Mouse (Mus musculus) adipose tissue, adult 10 weeks (tissue): ENCODE results near the gene Glt6d1. TPM values are rescaled to one million over a fixed set of nuclear protein-coding genes. Genes with fewer than 3 reads are reported as not detected.

Source experiments
- polyA plus RNA-seq: library from polyadenylated mRNA; stranded (reverse); fragments of 350-450 nt; fragmentation: Illumina TruSeq; extraction: RNeasy Lipid Tissue Mini Kit (QIAGEN cat#74804); gene quantifications from one replicate; pipeline ENCODE4 v1.2.3, GENCODE M21; 2014; ENCODE audit warnings: low read depth, low replicate concordance

The Glt6d1 gene
- polyA plus RNA-seq, result 1.5 TPM

DNA sequence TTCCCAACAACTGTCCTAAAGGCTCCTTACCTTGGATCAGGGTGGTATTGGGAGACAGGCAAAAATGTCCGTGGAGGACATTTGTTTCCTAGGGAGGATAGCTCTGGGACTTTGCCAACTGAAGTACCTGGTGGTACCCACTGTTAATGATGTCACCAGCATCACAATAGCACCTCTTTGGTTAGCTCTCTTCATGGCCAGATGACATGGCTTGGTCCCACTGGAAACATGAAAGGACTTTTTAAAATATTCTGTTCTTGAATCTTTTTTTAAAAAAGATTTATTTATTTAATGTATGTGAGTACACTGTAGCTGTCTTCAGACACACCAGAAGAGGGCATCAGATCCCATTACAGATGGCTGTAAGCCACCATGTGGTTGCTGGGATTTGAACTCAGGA lies at the start of gene Glt6d1:
Gene Glt6d1 (minus strand): TSS at position 101 of the 400 bp plus-strand sequence.

DNA sequence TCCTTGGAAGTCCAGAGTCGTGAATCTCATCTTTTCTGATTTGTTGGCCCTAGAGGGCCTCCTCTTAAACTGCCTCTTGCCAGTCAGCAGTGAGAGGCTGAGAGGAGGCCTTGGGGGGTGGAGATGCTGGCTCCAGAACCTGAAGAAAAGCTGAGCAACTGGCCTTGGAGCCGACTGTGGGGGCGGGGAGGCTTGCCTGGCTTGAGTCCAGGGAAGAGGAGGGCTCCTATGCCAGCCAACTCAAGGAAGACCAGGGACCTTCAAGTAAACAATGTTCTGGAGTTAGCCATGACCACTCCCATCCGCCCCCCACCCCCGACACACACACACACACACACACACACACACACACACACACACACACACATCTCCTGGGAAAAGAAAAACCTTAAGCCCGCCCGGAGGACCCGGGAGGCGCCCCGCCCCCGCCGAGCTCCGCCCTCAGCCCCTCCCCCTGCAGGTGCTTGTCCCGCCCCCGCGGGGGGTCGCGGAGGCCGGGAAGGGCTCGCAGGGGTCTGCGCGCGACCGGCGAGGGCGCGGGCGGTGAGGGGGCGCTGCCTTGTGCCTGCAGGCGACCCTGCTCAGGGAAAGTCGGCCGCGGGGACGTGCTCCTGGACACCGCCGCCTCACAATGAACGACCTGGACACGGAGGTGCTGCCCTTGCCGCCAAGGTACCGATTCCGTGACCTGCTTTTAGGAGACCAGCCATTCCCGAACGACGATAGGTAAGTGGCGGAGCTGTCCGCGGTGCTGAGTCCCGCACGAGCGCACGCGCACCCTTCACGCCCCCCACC lies 47.9 kb upstream of the Glt6d1 start, which contains the start of gene Kcnt1:
Gene Kcnt1 (plus strand): TSS at position 398 of the 795 bp plus-strand sequence.

DNA sequence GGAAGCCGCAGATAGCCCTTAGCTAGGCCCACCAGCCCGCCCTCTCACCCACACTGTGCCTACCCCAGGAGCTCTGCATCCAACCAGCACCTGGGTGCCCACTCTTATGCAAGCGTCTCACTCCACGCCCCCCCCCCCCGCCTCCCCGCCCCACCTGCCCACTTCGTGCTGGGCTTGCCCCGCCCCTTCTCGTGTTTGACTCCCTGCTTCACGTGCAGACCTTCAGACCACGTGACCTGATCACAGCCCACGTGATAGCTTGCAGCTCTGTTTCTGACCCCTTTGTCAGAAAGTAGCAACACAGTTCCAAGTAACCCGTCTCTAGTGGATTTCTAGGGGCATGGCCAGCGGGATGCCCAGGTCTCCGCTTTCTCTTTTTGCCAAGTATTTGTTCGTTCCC lies 31.6 kb upstream of the Glt6d1 start, which contains the start of gene Sohlh1:
Gene Sohlh1 (minus strand): TSS at position 23 of the 400 bp plus-strand sequence.

DNA sequence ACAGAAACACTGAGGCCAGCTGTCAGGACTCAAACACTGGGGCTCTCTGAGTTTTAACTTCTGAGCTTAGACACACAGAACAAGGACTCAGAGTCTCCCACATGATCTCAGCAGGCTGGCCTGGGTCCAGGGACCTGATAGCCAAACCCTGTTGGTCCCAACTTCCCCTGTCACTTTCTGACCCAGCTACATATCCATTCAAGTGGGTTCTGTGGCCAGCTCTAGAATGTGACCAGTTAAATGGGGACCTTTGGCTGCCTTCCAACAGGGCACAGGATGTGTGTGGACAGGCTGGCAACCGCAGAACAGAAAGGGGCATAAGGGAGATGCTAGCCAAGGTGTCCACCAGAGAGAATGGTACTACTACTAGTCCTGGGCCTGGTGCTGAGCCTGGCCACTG lies 7.2 kb upstream of the Glt6d1 start, which contains the start of gene Lcn9:
Gene Lcn9 (plus strand): TSS at position 348 of the 400 bp plus-strand sequence.

DNA sequence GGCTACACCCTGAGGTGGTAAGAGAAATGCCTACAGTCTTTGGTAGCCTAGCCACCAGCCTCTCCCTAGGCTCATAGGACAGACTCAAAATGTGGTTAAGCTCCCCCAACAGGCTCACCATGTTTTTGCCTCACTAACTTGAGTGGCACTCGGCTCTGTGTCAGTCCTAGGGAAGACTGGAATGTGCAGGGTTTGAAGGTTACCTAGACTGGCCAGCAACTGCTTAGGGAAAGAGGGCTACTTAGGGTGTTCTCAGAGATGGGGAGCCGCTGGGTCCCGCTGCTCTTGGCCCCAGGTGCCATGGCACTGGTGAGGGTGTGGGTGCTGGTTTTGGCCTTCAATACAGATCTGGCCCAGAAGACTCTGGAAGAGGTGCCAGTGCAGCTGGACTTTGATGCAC lies 33.7 kb downstream of the Glt6d1 start, which contains the start of gene Gm13539:
Gene Gm13539 (plus strand): TSS at position 301 of the 400 bp plus-strand sequence.

DNA sequence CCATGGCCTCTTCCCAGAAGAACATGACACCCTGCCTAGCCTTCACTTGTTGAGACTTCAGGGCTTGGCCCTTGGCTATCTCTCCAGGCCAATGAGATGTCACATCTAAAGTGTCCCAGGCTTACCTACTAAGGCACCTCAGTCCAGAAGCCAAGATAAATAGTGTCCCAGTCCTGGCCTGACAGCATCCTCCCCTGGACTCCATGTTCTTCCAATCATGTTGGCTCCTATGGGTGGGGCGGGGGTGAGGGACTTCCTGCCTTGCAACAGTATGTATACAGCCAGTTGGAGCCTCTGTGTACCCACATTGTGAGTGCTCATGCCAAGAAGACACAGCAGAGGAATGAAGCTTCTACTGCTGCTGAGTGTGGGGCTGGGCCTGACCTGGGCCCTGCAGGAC lies 38.9 kb downstream of the Glt6d1 start, which contains the start of gene Lcn11:
Gene Lcn11 (plus strand): TSS at position 301 of the 400 bp plus-strand sequence.

DNA sequence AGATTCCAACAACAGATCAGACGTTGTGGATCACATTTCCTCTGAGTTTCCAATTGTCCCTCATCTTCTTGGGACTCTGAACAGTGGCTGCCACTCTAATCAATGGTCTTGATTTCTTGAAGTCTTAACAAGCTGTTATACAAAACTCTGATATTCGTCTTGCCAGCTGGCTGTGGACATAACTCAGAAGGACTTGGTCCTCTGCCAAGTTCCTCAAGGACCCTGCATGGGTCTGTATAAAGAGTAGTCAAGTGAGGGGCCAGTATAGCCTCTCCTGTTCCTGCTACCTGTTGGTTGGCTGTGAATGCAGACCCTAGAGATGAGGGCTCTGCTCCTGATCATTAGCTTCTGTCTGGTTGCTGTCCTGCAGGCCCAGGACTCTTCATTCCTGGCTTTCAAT lies 50.4 kb downstream of the Glt6d1 start, which contains the start of gene Lcn3:
Gene Lcn3 (plus strand): TSS at position 301 of the 400 bp plus-strand sequence.

Other genes with a start within 250 kb of the Glt6d1 start
- 1.1 TPM for gene Mamdc4, start 241.0 kb downstream of the Glt6d1 start, polyA plus RNA-seq
- gene Phpt1, start 240.6 kb downstream of the Glt6d1 start, polyA plus RNA-seq, result 65.3 TPM
- gene Ajm1, start 234.1 kb downstream of the Glt6d1 start, polyA plus RNA-seq, result 1.7 TPM
- 69.7 TPM for gene Rabl6, start 207.3 kb downstream of the Glt6d1 start, polyA plus RNA-seq
- 7.2 TPM for gene Ccdc183, start 198.2 kb downstream of the Glt6d1 start, polyA plus RNA-seq
- gene Tmem141, start 193.8 kb downstream of the Glt6d1 start, polyA plus RNA-seq, result 48.8 TPM
- 41.5 TPM for gene Fcna, start 187.8 kb downstream of the Glt6d1 start, polyA plus RNA-seq
- 6,740 TPM for gene Lcn8, start 162.7 kb downstream of the Glt6d1 start, polyA plus RNA-seq
- gene Lcn5, start 157.9 kb downstream of the Glt6d1 start, polyA plus RNA-seq, result 8,551 TPM
- 653 TPM for gene Lcn6, start 139.1 kb downstream of the Glt6d1 start, polyA plus RNA-seq
- 827 TPM for gene Lcn10, start 133.1 kb downstream of the Glt6d1 start, polyA plus RNA-seq
- gene Obp2a, start 115.8 kb downstream of the Glt6d1 start, polyA plus RNA-seq, result 28.7 TPM
- gene Bmyc, start 109.1 kb downstream of the Glt6d1 start, polyA plus RNA-seq, result 235 TPM
- gene Obp2b, start 78.8 kb downstream of the Glt6d1 start, polyA plus RNA-seq, result 0.82 TPM
- not detected for gene Lcn3, start 50.3 kb downstream of the Glt6d1 start, polyA plus RNA-seq
- not detected for gene Lcn11, start 38.8 kb downstream of the Glt6d1 start, polyA plus RNA-seq
- not detected for gene Gm13539, start 33.6 kb downstream of the Glt6d1 start, polyA plus RNA-seq
- 3,717 TPM for gene Lcn9, start 7.3 kb upstream of the Glt6d1 start, polyA plus RNA-seq
- 0.32 TPM for gene Sohlh1, start 31.4 kb upstream of the Glt6d1 start, polyA plus RNA-seq
- gene Kcnt1, start 47.9 kb upstream of the Glt6d1 start, polyA plus RNA-seq, result 15.6 TPM
- gene Camsap1, start 167.4 kb upstream of the Glt6d1 start, polyA plus RNA-seq, result 14.4 TPM
- 34.7 TPM for gene Ubac1, start 205.9 kb upstream of the Glt6d1 start, polyA plus RNA-seq